Mouse (Mus musculus): Measurements from ENCODE around the gene Ptbp1.
"Not testable (repeated sequence)": the region's sequence is repeated elsewhere in the genome, so short reads cannot be mapped to it uniquely, and the experiment has no call there.

Gene Ptbp1

DNA sequence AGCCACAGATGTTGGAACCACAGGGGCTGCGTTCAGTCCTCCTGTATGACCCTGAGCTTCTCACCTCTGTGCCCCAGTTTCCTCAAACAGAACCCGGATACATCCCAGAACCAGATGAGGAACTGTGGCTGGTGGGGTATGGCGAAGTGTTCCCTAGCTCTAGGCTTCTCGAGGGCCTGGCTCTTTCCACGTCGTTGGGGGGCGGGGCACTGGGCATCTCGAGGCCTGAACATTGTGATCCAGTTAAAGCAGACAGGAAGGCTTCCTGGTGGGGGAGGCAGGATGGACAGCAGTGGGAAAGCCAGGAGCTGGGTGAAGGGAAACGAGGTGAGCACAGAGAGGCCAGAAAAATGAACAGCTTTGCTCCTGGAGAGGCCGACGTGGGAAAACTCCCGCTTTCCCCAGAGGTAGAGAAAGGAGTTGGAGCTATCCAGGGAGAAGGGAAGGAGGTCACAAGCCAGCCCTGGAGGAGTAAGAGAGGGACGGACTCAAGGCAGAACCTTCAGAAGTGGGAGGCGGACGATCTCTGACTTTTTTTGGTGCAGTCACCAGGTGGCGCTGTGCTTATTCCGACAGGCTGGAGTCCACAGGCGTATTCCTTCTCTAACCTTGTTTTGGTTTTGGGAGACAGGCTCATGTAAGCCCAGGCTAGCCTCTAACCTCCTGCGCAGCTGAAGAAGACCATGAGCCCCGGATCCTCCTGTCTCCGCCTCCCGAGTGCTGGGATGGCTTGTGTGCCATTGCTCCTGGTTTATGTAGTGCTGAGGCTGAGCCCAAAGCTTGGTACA, 29.3 kb downstream of the Ptbp1 start:
- DNase-seq (ENCODE audit: low spot score in 2 of 2): peak; percentile 32 to 75

DNA sequence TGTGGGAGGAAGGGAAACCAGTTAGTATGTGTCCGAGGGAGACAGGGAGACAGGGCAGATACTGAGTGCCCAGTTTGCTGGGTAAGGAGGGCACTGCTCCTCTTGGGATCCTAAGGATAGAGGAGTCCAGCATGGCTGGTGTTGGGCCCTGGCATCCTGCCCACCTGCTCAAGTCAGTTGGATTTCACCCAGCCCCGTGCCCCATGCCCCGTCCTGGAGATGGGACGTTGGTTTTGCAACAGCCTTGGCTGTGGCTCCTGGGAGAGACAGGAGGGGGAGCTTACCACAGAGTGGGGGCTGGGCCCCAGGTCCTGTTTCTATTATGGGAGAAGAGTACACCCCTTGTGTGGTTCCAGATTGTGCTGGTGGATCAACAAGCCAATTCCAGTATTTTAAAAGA, 30.2 kb downstream of the Ptbp1 start:
- no peak for DNase-seq (ENCODE audit: low spot score in 2 of 2)

DNA sequence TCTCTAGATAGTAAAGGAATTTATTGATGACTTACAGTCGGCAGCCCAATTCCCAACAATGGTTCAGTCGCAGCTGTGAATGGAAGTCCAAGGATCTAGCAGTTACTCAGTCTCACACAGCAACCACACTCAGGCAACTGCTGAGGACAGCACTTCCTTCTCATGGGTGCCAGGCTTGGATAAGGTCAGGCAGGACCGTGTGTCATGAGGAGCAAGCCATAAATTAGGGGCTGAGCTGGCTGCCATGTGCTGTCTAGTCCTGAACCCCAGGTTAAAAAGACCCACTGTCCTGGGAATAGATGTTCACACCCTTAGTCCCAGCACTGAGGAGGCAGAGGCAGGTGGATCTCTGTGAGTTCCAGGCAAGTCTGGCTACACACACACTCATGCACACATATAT, 30.7 kb downstream of the Ptbp1 start:
- not testable (repeated sequence) for DNase-seq (ENCODE audit: low spot score in 2 of 2)

DNA sequence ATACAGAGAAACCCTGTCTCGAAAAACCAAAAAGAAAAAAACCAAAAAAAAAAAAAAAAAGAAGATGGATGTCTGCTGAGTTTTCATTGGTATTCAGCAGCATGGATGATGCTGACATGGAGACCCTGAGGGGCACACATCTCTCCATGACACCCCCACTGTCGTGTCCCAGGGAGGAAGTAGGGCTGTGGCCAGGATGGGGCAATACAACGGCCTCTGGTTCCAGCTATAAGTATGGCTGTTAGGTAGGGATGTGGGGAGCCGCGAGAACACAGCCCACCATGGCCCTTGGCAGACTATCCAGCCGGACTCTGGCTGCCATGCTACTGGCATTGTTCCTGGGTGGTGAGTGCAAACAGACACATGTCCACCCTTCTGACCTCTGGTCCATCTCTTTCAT, 31.8 kb downstream of the Ptbp1 start, which contains the start of gene Elane:
Elane (plus strand) TSS at position 194 of the 400 bp plus-strand sequence.
- DNase-seq (ENCODE audit: low spot score in 2 of 2): no peak

DNA sequence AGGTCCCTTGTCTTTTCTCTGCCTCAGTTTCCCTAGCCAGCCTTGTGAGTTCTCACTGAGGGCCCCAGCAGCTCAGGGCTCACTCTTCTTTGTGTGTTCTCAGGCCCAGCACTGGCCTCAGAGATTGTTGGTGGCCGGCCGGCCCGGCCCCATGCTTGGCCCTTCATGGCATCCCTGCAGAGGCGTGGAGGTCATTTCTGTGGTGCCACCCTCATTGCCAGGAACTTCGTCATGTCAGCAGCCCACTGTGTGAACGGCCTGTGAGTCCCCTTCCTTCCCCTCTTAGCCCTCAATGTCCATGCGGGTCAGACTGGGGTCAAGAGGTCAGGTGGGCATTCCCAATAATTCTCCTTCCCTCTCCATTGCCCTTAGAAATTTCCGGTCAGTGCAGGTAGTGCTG, 32.4 kb downstream of the Ptbp1 start:
- no peak for DNase-seq (ENCODE audit: low spot score in 2 of 2)

DNA sequence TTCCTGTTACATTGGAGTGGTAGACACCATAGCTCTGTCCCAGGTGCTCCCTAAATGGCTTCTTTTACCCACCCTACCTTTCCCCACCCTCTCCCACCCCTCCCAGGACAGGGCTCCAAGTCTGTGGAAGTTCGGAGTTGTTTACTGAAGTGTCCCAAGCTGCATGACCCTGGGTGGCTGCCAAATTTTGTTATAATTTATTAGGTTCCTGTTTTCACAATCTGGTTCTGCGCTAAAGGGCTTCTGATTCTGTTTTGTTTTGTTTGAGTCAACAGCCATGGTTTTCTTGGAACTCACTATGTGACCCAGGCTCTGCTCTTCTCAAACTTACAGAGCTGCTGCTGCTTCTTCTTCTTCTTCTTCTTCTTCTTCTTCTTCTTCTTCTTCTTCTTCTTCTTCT, 35.2 kb downstream of the Ptbp1 start:
- DNase-seq (ENCODE audit: low spot score in 2 of 2): no peak

DNA sequence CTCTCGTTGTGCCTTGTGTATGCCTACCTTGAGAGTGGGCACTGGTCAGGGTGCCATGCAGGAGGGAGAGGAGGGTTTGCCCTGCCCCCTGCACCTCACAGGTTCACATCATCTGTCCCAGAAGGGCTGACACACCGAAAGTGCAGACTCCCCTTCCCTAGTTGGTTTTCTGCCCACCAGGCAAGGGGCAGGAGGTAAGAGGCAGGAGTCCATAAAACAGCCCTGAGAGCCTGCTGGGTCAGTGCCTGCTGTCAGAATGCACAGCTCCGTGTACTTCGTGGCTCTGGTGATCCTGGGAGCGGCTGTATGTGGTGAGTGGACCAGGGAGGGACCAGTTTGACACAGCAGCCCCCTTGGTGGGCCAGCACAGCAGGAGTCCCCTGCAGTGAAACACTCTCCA, 36.4 kb downstream of the Ptbp1 start, which contains the start of gene Cfd:
Cfd (plus strand) TSS at position 184 of the 400 bp plus-strand sequence.
- no peak for DNase-seq (ENCODE audit: low spot score in 2 of 2)

DNA sequence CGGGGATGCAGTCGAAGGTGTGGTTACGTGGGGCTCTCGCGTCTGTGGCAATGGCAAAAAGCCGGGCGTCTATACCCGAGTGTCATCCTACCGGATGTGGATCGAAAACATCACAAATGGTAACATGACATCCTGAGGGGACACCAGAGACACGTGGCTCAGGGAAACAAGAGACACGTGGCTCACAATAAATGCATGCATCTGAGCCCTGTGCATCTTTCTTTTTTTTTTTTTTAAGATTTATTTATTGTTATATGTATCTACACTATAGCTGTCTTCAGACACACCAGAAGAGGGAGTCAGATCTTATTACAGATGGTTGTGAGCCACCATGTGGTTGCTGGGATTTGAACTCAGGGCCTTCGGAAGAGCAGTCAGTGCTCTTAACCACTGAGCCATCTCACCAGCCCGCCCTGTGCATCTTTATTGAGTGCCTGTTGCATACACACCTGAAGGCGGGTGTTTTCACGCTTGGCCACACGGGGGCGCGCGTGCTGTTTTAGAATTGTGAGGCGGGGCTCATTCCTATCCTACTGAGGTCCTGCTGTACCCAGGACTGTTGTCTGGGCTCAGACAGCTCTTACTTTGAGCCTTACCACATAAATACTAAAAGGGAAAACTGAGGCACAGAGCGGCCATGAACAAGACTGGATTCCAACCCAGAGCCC, 38.4 kb downstream of the Ptbp1 start:
- peak; percentile 69 to 88 for DNase-seq (ENCODE audit: low spot score in 2 of 2)

DNA sequence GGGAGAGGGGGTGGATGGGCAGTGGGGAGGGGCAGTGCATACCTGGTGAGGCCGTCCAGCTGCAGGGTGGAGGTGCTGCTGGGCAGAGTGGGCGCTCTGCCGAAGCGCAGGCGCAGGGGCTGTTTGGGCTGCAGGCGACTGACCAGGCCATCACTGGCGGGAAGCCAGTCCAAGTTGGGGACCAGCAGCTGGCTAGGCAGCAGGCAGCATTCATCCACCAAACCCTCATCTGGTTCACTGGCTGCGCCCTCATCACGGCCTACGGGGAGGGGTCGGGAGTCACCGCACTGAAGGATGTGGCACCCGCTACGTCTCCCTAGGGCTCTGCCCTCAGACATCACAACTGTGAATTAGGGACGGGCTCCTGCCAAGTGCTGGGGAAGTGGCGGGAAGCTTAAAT, 42.1 kb downstream of the Ptbp1 start:
- no peak for DNase-seq (ENCODE audit: low spot score in 2 of 2)

DNA sequence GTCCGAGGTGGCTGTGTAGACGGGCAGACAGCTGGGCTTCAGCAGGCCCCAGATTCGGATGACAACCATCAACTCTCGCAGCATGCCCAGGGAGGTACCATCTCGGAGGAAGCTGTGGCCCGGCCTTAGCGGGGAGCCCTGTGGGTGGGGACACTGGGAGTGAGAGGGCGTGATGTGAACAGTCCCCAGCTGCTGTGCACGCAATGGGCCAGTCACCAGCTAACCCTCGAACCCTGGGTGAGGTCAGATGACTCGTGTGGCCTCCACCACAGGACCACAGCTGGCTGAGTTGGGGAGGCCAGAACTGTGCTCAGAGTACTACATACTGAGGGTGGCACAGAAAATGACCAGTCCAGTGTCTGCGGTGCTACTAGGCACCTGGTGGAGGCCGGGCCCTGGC, 42.6 kb downstream of the Ptbp1 start:
- DNase-seq (ENCODE audit: low spot score in 2 of 2): no peak

DNA sequence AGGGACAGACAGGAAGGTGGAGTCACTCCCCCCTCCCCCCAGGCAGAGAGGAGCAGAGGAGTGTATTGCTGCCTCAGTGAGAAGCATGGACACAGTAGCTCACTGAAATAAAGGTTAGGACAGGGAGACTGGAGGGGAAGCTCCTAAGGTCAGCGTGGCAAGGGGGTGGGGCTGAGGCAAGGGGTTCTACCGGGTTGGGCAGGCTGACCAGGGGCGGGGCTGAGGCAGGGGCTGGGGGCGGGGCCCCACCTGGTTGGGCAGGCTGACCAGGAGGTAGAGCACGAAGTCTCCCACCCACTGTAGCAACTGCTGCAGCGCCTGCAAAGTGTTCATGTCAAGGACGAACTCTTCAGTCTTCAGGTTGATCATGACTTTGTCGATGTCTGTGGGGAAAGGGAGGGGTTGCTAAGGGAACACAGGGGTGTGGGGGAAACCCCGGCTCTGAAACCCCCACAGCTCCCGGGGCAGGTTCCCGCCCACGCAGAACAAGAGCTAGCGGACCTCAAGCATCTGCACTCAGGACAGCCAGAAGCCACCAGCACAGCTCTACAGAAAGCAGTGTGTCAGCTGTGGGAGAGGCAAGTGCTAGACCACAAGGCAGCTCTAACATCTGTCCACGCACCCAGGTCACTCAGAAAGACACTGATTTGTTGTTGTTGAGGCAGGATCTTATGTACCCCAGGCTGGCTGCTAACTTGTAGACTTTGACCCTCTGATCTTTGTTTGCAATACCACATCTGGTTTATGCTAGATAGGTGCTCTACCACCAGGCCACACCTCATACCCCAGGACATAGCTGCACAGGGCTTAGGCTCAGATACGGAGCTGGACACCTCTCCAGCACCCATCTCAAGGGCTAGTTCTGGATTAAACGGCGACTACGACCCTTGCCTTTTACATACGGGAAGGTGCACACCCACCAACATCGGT, 43.4 kb downstream of the Ptbp1 start:
- no peak for DNase-seq (ENCODE audit: low spot score in 2 of 2)

DNA sequence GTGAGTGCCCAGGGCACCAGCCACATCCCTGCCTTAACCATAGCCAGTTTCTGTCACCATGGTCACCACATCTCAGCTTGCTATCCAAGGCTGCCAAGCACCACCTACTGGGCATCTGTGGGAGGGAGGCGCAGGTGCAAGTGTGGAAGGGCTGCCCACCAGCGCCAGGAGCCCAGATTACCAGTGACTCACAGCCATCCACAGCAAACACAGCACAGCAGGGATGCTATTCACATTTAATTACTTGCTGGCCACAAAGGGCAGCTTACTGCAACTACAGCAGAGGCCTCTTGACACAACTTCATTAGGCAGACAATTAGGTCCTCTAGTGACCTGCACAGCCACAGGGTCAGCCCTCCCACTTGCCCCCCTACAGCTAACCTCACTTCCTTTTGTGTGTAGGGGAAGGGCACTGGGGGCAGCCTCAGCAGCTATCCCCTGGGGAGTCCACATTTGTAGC, 46.8 kb downstream of the Ptbp1 start:
- DNase-seq (ENCODE audit: low spot score in 2 of 2): no peak

DNA sequence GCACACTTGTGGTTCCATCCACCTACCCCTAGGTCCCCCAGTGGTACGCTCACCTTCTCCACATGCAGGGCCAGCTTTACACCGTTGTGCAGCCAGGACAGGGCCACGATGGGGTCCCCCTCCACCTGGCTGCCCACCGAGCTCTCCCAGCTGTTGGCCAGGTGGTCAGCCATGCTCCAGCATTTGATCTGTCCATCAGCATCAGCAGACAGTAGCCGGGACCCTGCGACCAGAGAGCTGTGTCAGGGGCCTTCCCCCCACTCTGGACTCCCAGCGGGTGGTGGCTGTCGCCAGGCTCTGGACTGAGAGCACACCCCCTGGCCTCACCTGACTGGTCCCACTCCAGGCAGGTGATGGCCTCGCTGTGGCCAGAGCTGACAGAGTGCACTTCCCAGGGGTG, 52.5 kb downstream of the Ptbp1 start:
- no peak for DNase-seq (ENCODE audit: low spot score in 2 of 2)

DNA sequence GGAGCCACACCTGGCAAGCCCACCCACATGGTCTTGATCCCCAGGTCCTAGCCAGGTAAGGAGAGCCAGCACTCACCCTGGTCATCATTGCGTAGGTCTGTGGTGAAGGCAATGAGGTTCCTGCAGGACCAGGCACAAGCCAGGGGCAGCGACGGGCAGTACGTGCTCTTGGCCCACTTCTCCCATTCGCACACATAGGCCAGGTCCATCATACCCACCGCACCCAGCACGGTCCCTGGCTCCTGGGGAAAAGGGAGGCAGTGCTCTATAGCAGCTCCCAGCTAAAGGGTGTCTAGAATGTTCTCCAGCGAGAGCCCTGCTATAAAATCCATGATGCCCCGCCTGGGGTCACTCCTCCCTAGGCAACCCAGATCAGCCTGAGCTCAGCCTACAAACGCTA, 53.2 kb downstream of the Ptbp1 start:
- DNase-seq (ENCODE audit: low spot score in 2 of 2): no peak

DNA sequence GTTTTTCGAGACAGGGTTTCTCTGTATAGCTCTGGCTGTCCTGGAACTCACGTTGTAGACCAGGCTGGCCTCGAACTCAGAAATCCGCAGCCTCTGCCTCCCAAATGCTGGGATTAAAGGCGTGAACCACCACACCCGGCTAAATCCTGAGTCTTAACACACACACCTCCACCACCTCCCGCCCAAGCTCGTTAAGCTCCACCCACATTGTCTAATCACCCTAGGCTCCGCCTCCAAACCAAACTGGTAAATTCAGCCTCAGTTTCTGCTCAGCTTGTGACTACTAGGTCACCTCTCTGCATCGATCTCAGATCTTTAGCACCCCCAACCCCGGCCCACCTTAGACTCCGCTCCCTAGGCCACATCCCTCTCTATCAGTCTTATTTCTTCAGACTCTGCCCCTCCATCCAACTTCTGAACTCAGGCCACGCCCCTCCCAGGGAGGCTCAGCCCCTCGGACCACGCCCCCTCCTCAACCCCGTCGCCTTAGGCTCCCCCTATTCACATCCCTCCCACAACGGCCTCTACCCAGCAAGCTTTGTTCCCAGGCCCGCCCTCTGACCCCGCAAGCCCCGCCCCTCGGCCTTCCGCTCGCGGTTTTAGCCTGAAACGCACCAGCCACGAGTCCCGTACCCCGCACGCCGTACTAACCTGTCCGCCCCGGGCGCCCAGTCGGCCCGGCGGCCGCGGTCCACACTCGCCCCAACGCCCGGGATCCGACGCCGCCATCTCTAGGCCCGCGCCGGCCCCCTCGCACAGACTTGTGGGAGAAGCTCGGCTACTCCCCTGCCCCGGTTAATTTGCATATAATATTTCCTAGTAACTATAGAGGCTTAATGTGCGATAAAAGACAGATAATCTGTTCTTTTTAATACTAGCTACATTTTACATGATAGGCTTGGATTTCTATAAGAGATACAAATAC, 54.2 kb downstream of the Ptbp1 start, which contains the start of gene Med16:
Med16 (minus strand) TSS at position 757 of the 925 bp plus-strand sequence.
- peak; percentile 98 to 99 for DNase-seq (ENCODE audit: low spot score in 2 of 2)

DNA sequence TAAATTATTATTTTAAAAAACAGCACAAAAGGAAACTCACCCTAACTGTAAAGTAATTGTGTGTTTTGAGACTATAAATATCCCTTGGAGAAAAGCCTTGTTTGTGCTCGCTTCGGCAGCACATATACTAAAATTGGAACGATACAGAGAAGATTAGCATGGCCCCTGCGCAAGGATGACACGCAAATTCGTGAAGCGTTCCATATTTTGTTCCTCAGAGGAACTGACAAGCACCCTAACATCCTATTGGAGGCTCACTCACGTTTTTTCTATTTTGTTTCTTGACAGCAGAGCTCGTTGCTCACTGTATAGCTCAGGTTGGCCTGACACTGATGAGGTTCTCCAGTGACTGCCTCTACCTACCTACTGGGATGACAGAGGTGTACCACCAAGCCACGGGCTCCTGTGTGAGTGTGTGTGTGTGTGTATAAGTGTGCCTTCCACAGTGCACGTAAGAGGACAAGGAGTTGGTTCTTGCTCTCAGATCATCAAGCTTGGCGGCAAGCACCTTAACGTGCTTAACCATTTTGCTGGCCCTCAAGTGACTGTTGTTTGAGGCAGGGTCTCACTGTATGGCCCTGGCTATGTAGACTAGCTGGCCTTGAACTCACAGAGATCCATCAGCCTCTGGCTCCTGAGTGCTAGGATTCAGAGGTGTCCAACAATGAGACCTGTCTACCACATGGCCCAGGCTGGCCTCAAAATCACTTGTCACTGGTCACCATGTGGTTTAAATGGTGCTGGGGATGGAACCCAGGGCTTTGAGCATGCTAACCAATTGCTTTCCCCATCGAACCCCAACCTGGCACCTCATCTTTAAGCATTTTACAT, 55.1 kb downstream of the Ptbp1 start:
- peak in 1 of 2 experiments; percentile 41 for DNase-seq (ENCODE audit: low spot score in 2 of 2)

DNA sequence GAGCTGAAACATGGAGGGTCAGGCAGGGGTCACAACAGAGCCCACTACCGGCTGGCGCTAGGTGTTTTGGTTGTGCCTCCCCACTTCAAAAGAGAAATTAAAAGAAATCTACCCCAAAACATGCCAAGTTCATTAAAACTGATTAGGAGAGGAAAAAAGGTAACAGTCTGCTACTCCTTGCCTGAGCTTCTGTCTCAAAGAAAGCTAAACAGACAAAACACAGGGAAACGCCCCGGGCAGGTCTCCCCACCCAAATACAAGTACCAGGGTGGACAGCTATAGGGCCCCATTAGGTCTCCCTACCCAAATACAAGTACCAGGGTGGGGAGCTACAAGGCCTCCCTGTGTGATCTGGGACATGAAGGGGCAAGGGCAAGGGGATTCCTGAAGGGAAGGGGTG, 56.3 kb downstream of the Ptbp1 start, which contains the start of gene Gm26602:
Gm26602 (plus strand) TSS at position 301 of the 400 bp plus-strand sequence.
- no peak for DNase-seq (ENCODE audit: low spot score in 2 of 2)

DNA sequence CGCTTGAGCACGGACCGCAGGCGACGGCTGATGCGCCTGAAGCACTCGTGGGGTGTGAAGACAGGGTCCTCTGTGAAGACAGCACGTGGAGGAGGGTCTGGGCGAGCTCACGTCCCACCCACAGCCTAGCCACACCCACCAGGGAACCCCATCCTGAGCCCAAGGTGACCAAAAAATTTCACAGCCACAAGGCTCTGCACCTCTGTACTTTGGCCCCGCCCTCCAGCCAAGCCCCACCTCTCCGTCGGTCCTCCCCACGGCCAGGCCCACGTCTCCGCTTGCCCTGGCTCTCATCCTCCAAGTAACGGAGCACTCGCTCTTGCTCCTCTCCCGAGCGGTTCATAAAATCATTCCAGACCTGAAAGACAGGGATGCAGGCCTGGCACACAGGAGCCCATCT, 58.2 kb downstream of the Ptbp1 start:
- DNase-seq (ENCODE audit: low spot score in 2 of 2): no peak

All from thymus, postnatal 10 days (tissue).